ENCODE assay signal across 7 mouse cellular contexts in the genomic region with DNA sequence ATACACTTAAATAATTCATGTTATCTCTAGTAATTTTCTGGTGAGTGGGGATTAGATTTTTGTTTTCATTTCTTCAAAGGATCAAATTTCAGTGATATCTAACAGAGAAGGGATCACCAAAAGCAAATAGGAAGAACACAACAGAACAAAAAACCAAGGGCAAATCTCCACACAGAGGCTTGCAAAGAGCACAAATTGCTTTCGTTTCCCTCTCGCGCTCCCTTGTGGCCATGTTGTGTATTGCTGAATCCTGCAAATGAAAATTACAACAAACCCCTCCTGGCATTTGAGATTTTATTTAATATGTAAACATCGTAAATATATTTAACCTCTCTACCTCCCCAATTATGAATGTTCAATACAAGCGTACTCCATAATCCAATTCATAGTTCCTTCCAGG.
DNase-seq lines count a peak whose midpoint lies in the region; ATAC-seq lines count a peak whose summit lies in the region.

No protein-coding gene starts in this region.

- DNase-seq in right cerebral cortex, adult 2 months (ENCODE audit: low spot score in 2 of 2), result peak; percentile 72 to 74
- no peak for DNase-seq in right cerebral cortex, postnatal 36 days (ENCODE audit: low spot score in 2 of 2)
- DNase-seq in adipocyte (ENCODE audit: low spot score), result peak; percentile 72
- DNase-seq in cerebellum, postnatal 36 days, result peak; percentile 55 to 67
- DNase-seq in heart, postnatal 14 days, result peak; percentile 60 to 74
- DNase-seq in left cerebral cortex, postnatal 25 days (ENCODE audit: low spot score in 2 of 2), result peak; percentile 42 to 62

- WGBS in neural tube, embryonic 12.5 days, result 10% methylated on average over 5 of the region's 5 CpGs

- peak; percentile 50; the same call in 1 of the 2 replicates for ATAC-seq in neural tube, embryonic 12.5 days (ENCODE audit: low FRiP score, low read depth)

- H3K27me3 ChIP-seq in neural tube, embryonic 12.5 days (replicated peaks), result no peaks in the 10 kb centered on the region

- H3K4me3 ChIP-seq in neural tube, embryonic 12.5 days, result no peak overlapping the region

- no peak overlapping the region for H3K4me2 ChIP-seq in neural tube, embryonic 12.5 days (replicated peaks)

- intact Hi-C loops in heart, postnatal 14 days (cut with DNase I), result loop anchor here (1.0 to 10.0 kb wide), 2 partner anchors 80 to 165 kb away; no protein-coding TSS in a partner anchor
- intact Hi-C loops in left cerebral cortex, postnatal 25 days (cut with DNase I), result loop anchor here (1.0 kb wide), 1 partner anchor 165 kb away; no protein-coding TSS in a partner anchor

- H3K36me3 ChIP-seq in neural tube, embryonic 12.5 days, result no peaks in the 10 kb centered on the region

- H3K9ac ChIP-seq in neural tube, embryonic 12.5 days, result no peak overlapping the region

- H3K9me3 ChIP-seq in neural tube, embryonic 12.5 days, result no peaks in the 10 kb centered on the region

- H3K4me1 ChIP-seq in neural tube, embryonic 12.5 days, result no peaks in the 10 kb centered on the region

- no peak overlapping the region for H3K27ac ChIP-seq in neural tube, embryonic 12.5 days

Comparison
In these comparisons a context has a peak if more than half of its experiments do, and no peak if none do; other contexts are left out.
1. DNase-seq: peak in right cerebral cortex, adult 2 months (2 of 2), adipocyte (single experiment), cerebellum, postnatal 36 days (2 of 2), heart, postnatal 14 days (2 of 2) and left cerebral cortex, postnatal 25 days (2 of 2); none in right cerebral cortex, postnatal 36 days (0 of 2).